21 mouse cellular contexts compared by ENCODE assay signal in the genomic region with DNA sequence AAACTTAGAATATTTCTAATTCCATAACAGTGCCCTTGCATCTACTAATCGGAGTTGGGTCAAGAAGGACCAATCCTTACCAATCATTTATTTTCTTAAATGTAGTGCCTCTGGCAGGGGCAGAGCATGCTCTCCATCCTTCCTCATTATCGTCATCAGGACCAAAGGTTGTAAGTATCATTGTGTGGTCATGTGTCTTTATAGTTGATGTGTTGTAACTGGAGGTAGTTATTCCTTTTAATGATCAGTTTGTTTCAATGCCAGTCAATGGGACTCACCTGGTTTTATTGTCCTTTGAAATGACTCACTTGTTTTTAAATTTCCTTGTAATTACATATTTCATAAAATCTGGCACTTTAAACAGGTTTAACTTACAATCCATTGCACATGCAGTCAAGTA.
DNase-seq lines count a peak whose midpoint lies in the region; ATAC-seq and TF ChIP-seq lines count a peak whose summit lies in the region.
"Had no signal": no experiment of that assay in that cellular context is flagged by ENCODE, and none has a peak within 500 bp of the region (broad histone marks: within the 10 kb centered on the region; RNA-seq: fewer than 3 reads in every experiment).

No protein-coding gene starts in this region.

- no peaks in the 10 kb centered on the region for H3K27me3 ChIP-seq in intestine, embryonic 15.5 days (replicated peaks)
- H3K27me3 ChIP-seq in intestine, embryonic 16.5 days (replicated peaks; ENCODE audit: control insufficient read depth, insufficient read depth, low read length): no peaks in the 10 kb centered on the region
- no peaks in the 10 kb centered on the region for H3K27me3 ChIP-seq in intestine, postnatal 0 days (replicated peaks; ENCODE audit: control insufficient read depth, insufficient read depth, low read length)
- no peaks in the 10 kb centered on the region for H3K27me3 ChIP-seq in forebrain, embryonic 14.5 days (replicated peaks; ENCODE audit: control insufficient read depth, insufficient read depth, low read length)
- H3K27me3 ChIP-seq: CH12.LX, Patski had no signal

- H3K9me3 ChIP-seq in intestine, embryonic 15.5 days: no peaks in the 10 kb centered on the region
- no peaks in the 10 kb centered on the region for H3K9me3 ChIP-seq in intestine, embryonic 16.5 days (ENCODE audit: control insufficient read depth, low read length)
- no peaks in the 10 kb centered on the region for H3K9me3 ChIP-seq in intestine, postnatal 0 days (ENCODE audit: control insufficient read depth)
- no peaks in the 10 kb centered on the region for H3K9me3 ChIP-seq in forebrain, embryonic 14.5 days (replicated peaks; ENCODE audit: control insufficient read depth, low read length)
- H3K9me3 ChIP-seq: G1E had no signal

- H3K9ac ChIP-seq in intestine, embryonic 15.5 days: no peak overlapping the region
- no peak overlapping the region for H3K9ac ChIP-seq in intestine, embryonic 16.5 days (ENCODE audit: low read depth, low read length)
- H3K9ac ChIP-seq in intestine, postnatal 0 days (ENCODE audit: low read depth, low read length): no peak overlapping the region
- no peak overlapping the region for H3K9ac ChIP-seq in forebrain, embryonic 14.5 days (ENCODE audit: low read length)

- H3K36me3 ChIP-seq in intestine, embryonic 15.5 days: no peaks in the 10 kb centered on the region
- H3K36me3 ChIP-seq in intestine, embryonic 16.5 days (ENCODE audit: control insufficient read depth, insufficient read depth, low read length): no peaks in the 10 kb centered on the region
- H3K36me3 ChIP-seq in intestine, postnatal 0 days (ENCODE audit: control insufficient read depth, insufficient read depth): no peaks in the 10 kb centered on the region
- H3K36me3 ChIP-seq in forebrain, embryonic 14.5 days (ENCODE audit: control insufficient read depth, insufficient read depth, low read length): no peaks in the 10 kb centered on the region
- H3K36me3 ChIP-seq: G1E had no signal

- WGBS in intestine, embryonic 15.5 days: 65% methylated on average over 2 of the region's 2 CpGs
- 70% methylated on average over 2 of the region's 2 CpGs for WGBS in intestine, embryonic 16.5 days
- WGBS in intestine, postnatal 0 days: 57% methylated on average over 2 of the region's 2 CpGs
- 90% methylated on average over 2 of the region's 2 CpGs for WGBS in forebrain, embryonic 14.5 days

- DNase-seq in forebrain, embryonic 14.5 days (ENCODE audit: low spot score): no peak
- no peak for DNase-seq in left cerebral cortex, adult 11 months (ENCODE audit: low spot score)
- no peak for DNase-seq in liver
- DNase-seq: adrenal gland, adult 2 months; adrenal gland, adult 8-10 months; adrenal gland, postnatal 10 days; adrenal gland, postnatal 14 days; adrenal gland, postnatal 25 days; adrenal gland, postnatal 36 days; B cell, adult 2 months; cerebellum, adult 11 months; cerebellum, adult 11-12 months; cerebellum, adult 18-20 months had no signal

- no peak for TF ChIP-seq CTCF in intestine, postnatal 0 days (IDR thresholded peaks at IDR 0.05; ENCODE audit: low read depth)

- no peaks in the 10 kb centered on the region for H3K4me1 ChIP-seq in intestine, embryonic 15.5 days (replicated peaks)
- no peaks in the 10 kb centered on the region for H3K4me1 ChIP-seq in intestine, embryonic 16.5 days (ENCODE audit: control insufficient read depth, insufficient read depth, low read length)
- H3K4me1 ChIP-seq in intestine, postnatal 0 days (replicated peaks; ENCODE audit: control insufficient read depth, insufficient read depth, low read length): no peaks in the 10 kb centered on the region
- H3K4me1 ChIP-seq in forebrain, embryonic 14.5 days (ENCODE audit: control insufficient read depth, insufficient read depth, low read length): no peaks in the 10 kb centered on the region

- no peak overlapping the region for H3K4me3 ChIP-seq in intestine, embryonic 15.5 days (replicated peaks)
- H3K4me3 ChIP-seq in intestine, embryonic 16.5 days (ENCODE audit: low read length): no peak overlapping the region
- no peak overlapping the region for H3K4me3 ChIP-seq in intestine, postnatal 0 days (ENCODE audit: low read depth, low read length)
- H3K4me3 ChIP-seq in forebrain, embryonic 14.5 days (ENCODE audit: low read depth, low read length): no peak overlapping the region

- H3K4me2 ChIP-seq in intestine, embryonic 15.5 days (replicated peaks): no peak overlapping the region
- H3K4me2 ChIP-seq in intestine, embryonic 16.5 days (ENCODE audit: low read depth, low read length): no peak overlapping the region
- H3K4me2 ChIP-seq in intestine, postnatal 0 days (replicated peaks; ENCODE audit: low read depth): no peak overlapping the region
- no peak overlapping the region for H3K4me2 ChIP-seq in forebrain, embryonic 14.5 days (ENCODE audit: low read length)

- ATAC-seq in intestine, embryonic 15.5 days: peak; percentile 51; the same call in 1 of the 2 replicates
- peak; percentile 92 for ATAC-seq in intestine, embryonic 16.5 days
- ATAC-seq in intestine, postnatal 0 days: peak; percentile 65; the same call in 1 of the 2 replicates
- no peak for ATAC-seq in forebrain, embryonic 14.5 days
- ATAC-seq: activated CD4-positive, CD25-positive, alpha-beta regulatory T cell, adult 4 months; CD4-positive, CD25-positive, alpha-beta regulatory T cell, adult 4 months; Patski had no signal

- no peak overlapping the region for H3K27ac ChIP-seq in intestine, embryonic 15.5 days
- H3K27ac ChIP-seq in intestine, embryonic 16.5 days (ENCODE audit: low read length): no peak overlapping the region
- no peak overlapping the region for H3K27ac ChIP-seq in intestine, postnatal 0 days (ENCODE audit: low read depth, low read length)
- no peak overlapping the region for H3K27ac ChIP-seq in forebrain, embryonic 14.5 days (ENCODE audit: low read depth, low read length)
